Mouse (Mus musculus): ENCODE measurements around the gene Uchl1.

The Uchl1 gene

GRCm38 (mm10) chr5:66710445-66711019, 34.6 kb downstream of the Uchl1 start:
- DNase-seq (ENCODE audit: low read depth), result no peak

- DNase-seq (ENCODE audit: low read depth), result no peak
Measured at GRCm38 (mm10) chr5:66712801-66713200, 36.9 kb downstream of the Uchl1 start.

GRCm38 (mm10) chr5:66715498-66715931, 39.6 kb downstream of the Uchl1 start:
- DNase-seq (ENCODE audit: low read depth), result no peak

GRCm38 (mm10) chr5:66717931-66718330, 42.0 kb downstream of the Uchl1 start:
- no peak for DNase-seq (ENCODE audit: low read depth)

GRCm38 (mm10) chr5:66718413-66718812, 42.5 kb downstream of the Uchl1 start:
- no peak for DNase-seq (ENCODE audit: low read depth)

GRCm38 (mm10) chr5:66718880-66719279, 43.0 kb downstream of the Uchl1 start:
- DNase-seq (ENCODE audit: low read depth), result no peak

- DNase-seq (ENCODE audit: low read depth), result no peak
Measured at GRCm38 (mm10) chr5:66720921-66721320, 45.0 kb downstream of the Uchl1 start.

- no peak for DNase-seq (ENCODE audit: low read depth)
Measured at GRCm38 (mm10) chr5:66722586-66722985, 46.7 kb downstream of the Uchl1 start.

GRCm38 (mm10) chr5:66723037-66723436, 47.1 kb downstream of the Uchl1 start:
- no peak for DNase-seq (ENCODE audit: low read depth)

GRCm38 (mm10) chr5:66723626-66724025, 47.7 kb downstream of the Uchl1 start:
- no peak for DNase-seq (ENCODE audit: low read depth)

GRCm38 (mm10) chr5:66729306-66729705, 53.4 kb downstream of the Uchl1 start:
- no peak for DNase-seq (ENCODE audit: low read depth)

- DNase-seq (ENCODE audit: low read depth), result no peak
Measured at GRCm38 (mm10) chr5:66730621-66731301, 54.9 kb downstream of the Uchl1 start.

GRCm38 (mm10) chr5:66731302-66731697, 55.4 kb downstream of the Uchl1 start:
- no peak for DNase-seq (ENCODE audit: low read depth)

GRCm38 (mm10) chr5:66733556-66733955, 57.7 kb downstream of the Uchl1 start:
- DNase-seq (ENCODE audit: low read depth), result no peak
